Mouse (Mus musculus) urinary bladder, postnatal 4 days (tissue): ENCODE data around the gene Tada2a.

ENCODE experiments used
- DNase-seq, 2 experiments: peaks; one replicate each; pipeline ENCODE4 v3.0.0; 2021 to 2022; ENCODE audit warnings: low spot score in 2 of 2

The Tada2a gene

DNA sequence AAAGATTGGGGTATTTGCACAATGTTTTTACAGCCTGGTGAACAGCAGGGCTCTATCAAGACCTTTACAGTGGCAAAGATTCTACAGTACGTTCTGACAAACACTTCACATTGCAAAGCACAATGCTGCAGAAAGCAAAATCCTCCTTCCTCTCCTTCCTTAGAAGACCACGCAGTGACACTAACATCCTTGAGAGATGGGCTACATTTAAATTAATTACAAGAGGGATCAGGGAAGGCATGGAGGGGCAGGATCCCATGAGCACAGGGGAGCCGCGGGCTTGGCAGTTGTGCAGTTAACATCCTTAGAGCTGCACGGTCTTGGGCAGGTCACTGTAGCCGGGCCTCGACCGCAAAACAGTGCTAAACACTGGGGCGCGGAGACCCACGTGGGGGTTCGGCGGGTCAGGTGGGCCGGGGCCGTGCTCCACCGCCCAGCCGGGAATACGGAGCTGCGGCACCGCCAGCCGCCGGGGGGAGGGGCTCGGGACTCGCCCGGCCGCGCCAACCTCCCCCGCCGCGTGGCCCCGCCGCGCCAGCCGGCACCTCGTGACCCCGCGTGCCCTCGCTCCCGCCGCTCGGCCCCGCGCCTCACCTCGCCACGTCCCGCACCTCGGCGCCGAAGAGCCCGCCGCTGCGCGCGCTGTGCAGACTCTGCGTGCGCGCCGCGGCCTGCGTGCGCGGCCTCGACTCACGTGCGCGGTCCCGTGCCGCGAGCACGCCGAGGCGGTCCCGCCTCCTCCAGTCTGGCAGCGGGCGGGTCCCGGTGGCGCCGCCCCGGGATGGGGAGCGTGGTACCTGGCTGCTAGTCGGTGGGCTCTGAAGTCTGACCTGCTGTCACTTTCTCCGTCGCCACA is at the start of gene Tada2a, which contains the start of gene Acaca:
Tada2a (minus strand) TSS at position 658 of the 856 bp plus-strand sequence.
Acaca (plus strand) TSS at position 730 of the 856 bp plus-strand sequence.
- DNase-seq: peak; percentile 74 to 76

GRCm38 (mm10) chr11:84178571-84178970 is 49.2 kb upstream of the Tada2a start:
- DNase-seq: no peak

DNA sequence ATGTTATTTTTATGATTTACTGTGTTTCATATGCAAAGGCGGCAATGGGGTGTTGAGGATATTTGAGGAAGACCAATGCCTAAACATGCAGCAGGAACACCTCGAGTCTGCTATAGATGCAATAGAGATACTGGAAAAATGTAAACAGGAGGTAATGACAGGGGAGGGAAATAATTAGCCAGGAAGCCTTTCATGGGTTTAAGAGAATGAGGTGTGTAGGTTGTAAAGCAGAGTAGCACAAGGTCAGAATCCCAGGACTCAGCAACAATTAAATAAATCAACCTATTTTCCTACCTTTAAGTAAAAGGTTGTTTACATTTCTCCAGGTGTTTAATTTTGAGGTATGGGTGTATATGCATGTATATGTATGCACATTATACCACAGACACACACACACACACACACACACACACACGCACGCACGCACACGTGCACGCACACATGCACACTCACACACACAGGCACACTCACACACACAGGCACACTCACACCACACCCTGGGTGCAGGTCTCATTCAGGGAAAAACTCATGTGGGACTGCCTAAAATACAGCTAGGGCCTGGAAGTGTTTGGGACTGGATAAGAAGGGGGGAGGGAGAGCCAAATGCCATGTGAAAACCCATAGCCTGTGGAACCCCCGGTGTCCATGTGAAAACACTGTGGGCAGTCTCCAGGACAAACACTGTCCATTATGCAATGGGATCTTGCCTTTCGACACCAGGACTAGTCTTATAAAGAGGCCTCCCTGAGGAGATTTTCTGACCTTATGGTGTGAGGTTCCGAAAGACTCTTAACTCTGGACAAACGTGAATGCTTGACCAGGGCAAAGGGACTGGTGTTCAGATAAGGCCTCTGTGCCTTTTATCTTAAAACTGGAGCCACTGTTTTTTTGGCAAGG is 43.4 kb upstream of the Tada2a start:
- no peak for DNase-seq

- no peak for DNase-seq
Observed at GRCm38 (mm10) chr11:84168701-84169288, 39.4 kb upstream of the Tada2a start.

DNA sequence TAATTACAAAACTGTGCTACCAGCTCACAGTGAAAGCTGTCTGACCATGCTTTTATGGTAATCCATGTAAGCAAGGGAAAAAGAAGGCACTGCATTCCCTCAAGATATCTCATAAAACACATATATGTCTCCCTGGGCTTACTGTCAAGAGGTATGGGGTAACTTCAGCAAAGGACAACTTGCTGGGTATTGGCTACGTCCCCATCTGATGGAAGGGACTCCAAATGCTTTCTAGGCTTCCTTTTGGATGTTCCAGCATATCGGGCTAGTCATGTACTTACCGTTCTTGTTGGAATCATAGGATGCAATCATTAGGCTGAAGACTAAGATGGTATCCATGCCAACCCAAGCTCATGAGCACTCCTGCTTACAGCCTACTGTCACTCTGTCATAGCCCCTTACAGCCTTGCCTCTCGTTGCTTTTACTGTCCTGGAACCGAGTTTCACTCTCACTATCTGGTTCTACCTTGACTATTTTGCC is 37.7 kb upstream of the Tada2a start, which contains the start of gene Gm11437:
Gm11437 (minus strand) TSS at position 431 of the 481 bp plus-strand sequence.
- DNase-seq: no peak

DNA sequence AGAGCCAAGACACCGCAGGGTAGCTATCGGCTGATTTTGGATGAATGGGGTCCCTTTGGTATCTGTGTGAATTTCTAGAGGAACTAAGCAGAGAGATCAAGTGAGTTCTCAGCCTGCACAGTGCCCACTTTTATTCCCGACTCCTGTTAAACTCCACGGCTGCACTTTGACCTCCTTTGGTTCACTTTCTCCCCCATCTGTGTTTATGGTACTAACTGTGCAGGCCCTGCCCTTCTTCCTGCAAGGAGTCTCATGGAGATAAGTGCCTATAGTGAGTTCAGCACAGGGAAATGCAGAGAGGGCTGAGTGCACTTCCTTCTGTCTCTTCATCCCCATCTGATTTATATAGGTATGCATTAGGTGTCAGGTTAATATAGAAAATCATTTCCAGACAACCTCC is 35.2 kb upstream of the Tada2a start:
- DNase-seq: no peak

DNA sequence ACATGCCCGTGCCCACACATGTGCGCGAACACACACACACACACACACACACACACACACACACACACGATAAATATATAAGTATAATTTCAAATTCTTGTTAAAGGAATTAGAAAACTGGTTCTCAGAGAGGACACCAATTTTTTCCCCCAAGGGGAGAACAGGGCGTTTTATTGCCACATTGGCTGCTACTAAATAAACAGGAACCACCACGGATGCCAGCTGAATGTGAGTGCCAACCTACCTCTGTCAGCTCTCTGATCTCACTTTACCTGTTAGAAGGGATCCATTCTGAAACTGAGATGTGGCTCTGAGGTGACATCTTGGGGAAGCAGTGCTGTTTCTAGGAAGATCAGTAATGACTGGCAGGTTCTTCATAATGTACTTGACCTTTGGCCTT is 34.7 kb upstream of the Tada2a start:
- DNase-seq: no peak

- no peak for DNase-seq
Observed at GRCm38 (mm10) chr11:84156535-84157262, 27.3 kb upstream of the Tada2a start.

GRCm38 (mm10) chr11:84150884-84151283 is 21.5 kb upstream of the Tada2a start:
- no peak for DNase-seq

DNA sequence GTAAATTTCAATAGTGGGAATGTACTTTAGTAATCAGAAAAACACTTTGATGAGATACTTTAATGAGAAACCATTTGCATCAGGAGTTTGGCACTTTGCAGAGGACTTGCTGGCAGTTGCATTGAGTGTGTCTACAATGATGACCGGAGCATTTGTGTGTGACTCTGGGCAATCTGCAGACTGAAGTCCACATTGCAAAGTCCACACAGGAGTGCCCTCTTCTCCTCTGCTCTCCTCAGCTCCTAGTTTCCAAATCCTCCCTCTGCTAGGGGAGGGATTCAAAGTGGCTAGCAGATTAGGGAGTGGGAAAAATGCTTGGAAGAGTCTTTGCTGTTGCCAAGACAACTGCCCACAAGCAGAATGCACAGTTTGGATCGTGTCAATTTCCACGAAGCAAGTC is 16.7 kb upstream of the Tada2a start:
- DNase-seq: no peak

DNA sequence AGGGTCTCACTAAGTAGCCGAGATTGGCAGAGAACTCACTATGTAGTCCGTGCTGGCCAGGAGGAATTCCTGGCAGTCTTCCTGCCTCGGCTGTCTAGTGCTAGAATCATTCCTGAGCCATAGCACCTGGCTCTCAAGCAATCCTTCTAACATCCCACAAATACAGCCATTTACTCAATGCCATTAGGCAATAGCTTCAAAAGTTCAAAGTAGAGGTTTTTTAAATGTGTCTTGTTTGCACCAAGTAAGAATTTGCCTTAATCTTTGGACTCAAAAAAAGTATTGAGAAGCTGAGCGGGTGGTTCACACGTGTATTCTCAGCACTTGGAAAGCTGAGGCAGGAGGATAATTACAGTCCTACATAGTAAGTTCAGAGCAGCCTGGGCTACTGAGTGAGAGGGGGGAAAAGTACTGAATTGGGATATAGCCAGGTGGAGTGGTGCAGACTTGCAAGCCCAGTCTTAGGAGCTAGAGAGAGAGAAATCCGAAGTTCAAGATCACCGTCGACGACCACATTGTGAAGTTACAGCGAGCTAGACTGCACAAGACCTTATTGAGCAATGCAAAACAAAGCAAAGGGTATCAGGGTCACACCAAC is 15.9 kb upstream of the Tada2a start:
- no peak for DNase-seq

DNA sequence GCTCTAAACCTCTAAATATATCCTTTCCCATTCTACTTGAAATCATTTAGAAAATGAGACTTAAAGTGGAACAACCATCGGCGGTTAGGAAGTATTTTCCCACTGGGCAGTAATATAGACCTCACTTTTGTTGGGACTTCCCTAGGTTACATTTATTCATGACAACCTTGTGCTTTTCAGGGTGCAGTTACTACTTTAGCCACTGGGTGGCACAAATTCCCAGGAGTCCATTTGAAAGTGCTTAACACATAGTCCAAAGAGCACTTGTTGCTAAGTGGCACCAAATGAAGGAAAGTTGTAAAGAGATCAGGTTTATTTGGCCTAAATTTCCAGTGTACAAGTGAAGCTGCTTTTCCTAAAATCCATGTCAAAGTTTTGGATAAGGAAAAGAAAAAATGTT is 12.4 kb upstream of the Tada2a start:
- DNase-seq: no peak

GRCm38 (mm10) chr11:84136453-84136852 is 7.1 kb upstream of the Tada2a start:
- no peak for DNase-seq

GRCm38 (mm10) chr11:84134331-84134860 is 5.0 kb upstream of the Tada2a start:
- DNase-seq: no peak

GRCm38 (mm10) chr11:84129799-84130185 is 392 bp upstream of the Tada2a start:
- DNase-seq: no peak

- DNase-seq: no peak
Observed at GRCm38 (mm10) chr11:84127977-84128376, 1.4 kb downstream of the Tada2a start.

DNA sequence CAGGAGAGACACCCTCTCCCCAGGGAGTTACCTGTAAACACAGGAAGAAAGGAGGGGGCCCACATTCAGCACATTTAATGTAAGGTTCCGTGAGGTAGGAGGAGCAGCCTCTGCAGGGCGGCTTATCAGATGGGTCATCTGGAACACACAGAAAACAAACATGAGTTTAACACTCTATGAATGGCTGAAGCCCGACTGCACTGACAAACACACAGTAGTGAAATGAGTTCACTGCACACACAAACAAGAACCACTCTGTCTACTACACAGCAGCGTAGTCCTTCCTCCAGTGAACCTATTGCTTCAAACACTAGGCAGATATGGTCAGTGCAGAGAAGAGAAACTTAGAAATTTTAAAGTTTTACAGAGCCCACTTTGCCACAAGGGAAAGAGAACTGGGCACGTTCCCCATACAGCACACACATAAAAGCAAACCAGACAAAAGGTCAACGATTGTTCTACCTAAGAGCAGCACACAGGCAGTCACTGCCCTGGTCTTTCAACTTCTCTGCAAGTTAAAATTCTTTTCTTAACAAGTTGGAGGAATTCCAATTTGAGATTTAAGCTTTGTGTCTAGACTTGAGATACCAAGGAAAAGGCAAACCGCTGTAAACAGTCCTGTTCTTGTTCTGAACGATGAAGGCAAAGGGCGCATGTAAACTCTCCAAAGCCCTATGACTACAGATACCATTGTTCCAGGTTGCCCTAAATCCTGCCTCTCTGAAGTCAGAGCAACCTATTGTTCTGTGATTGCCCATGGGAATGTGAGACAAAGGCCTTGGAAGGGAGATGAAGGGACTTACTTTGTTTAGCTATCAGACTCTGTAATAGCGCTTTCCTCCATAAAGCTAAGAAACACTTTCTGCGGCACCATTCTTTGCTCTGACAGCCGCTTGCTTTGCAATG is 8.1 kb downstream of the Tada2a start:
- no peak for DNase-seq

DNA sequence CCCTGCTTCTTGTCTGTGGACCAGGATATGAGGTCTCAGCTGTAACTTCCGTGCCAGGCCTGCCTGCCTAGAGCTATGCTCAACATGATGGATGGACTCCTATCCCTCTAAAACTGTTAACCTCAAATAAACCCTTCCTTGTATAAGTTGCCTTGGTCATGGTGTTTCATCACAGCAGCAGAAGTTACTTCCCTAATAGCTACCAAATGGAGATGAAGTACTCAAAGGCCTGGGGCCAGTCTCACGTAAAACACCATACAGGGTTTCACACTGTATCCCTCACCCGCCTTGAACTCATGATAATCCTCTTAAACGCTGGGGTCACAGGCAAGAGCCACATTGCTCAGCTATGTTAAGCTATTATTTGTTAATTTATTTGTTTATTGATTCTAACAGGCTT is 12.0 kb downstream of the Tada2a start:
- DNase-seq: no peak

DNA sequence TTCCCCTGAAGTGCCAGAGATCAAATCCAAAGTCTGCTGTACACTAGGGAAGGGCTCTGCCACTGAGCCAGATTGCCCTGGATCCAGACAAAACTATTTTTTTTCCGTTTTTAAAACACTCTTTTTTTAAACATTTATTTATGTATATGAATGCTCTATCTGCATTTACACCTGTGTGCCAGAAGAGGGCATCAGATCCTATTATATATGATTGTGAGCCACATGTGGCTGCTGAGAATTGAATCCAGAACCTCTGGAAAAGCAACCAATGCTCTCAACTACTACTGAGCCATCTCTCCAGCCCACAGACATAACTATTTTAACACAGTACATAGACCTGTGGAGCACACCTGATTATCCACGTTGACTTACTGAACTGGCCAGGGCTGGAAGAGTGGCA is 13.2 kb downstream of the Tada2a start:
- DNase-seq: no peak

DNA sequence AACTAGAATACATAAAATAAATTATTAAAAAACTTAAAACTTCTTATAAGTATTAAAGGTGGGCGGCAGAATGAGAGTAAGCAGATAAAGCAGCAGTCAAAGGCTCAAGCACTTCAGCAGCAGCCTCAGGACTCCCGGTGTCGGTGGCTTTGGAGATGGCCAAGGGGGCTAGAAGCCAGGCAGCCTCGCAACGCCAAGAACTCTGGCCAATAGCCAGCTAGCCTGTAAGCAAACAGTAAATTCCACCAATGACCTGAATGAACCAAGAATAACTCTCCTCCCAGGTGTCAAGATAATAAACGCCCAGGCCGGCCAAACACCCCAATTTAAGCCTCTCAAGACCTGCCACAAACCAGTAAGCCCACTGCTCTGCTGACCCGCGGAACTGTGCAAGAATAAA is 13.8 kb downstream of the Tada2a start:
- no peak for DNase-seq
